Mouse (Mus musculus) ES-E14 (cell line): ENCODE measurements around the gene 1700001P01Rik.

Source experiments
- HCFC1 ChIP-seq: IDR thresholded peaks from 2 replicates; pipeline ENCODE4 v1.6.1; 2012; ENCODE audit warnings: low read length, inconsistent platforms, borderline replicate concordance; ENCODE audit not compliant: insufficient read depth
- MAFK ChIP-seq: IDR thresholded peaks from 2 replicates; pipeline ENCODE4 v1.6.1; 2014; ENCODE audit warnings: mild to moderate bottlenecking, low read depth, low read length, inconsistent platforms; ENCODE audit not compliant: insufficient read depth
- ZNF384 ChIP-seq: IDR thresholded peaks from 2 replicates; pipeline ENCODE4 v1.6.1; 2012; ENCODE audit warnings: low read depth, low read length, inconsistent platforms

- no peak for TF ChIP-seq HCFC1
- TF ChIP-seq ZNF384, result no peak
- no peak for TF ChIP-seq MAFK
These were observed 34.6 kb upstream of the 1700001P01Rik start for GRCm38 (mm10) chr11:97810356-97810755.
